Mouse (Mus musculus) lung, postnatal 0 days (tissue): ENCODE results near the gene Acta2. TPM values are rescaled to one million over a fixed set of nuclear protein-coding genes. Genes with fewer than 3 reads are reported as not detected.

ENCODE experiments used
- ATAC-seq: fragments of 200-750 bp; cut with Nextera tagmentation; 2 replicates; pipeline ENCODE4 v1.8.0; 2017; ENCODE audit warnings: moderate library complexity
- DNase-seq: peaks from one replicate; pipeline ENCODE4 v3.0.0-alpha.2; 2016; ENCODE audit warnings: low spot score
- H3K27ac ChIP-seq: fragments of 300-500 bp; sonication (generic); 2 replicates; pipeline ENCODE4 v1.5.1; 2014; ENCODE audit warnings: antibody characterized with exemption, mild to moderate bottlenecking, low read length, mixed read lengths
- H3K27me3 ChIP-seq: fragments of 300-500 bp; sonication (generic); replicated peaks from 2 replicates; pipeline ENCODE4 v1.6.1; 2014; ENCODE audit warnings: low read length, mixed read lengths; ENCODE audit not compliant: insufficient read depth
- H3K36me3 ChIP-seq: fragments of 300-500 bp; sonication (generic); 2 replicates; pipeline ENCODE4 v1.6.1; 2014; ENCODE audit warnings: low read length, mixed read lengths; ENCODE audit not compliant: insufficient read depth
- H3K4me1 ChIP-seq: fragments of 300-500 bp; sonication (generic); 2 replicates; pipeline ENCODE4 v1.6.1; 2014; ENCODE audit warnings: antibody characterized with exemption, low read depth, low read length, mixed read lengths; ENCODE audit not compliant: insufficient read depth
- H3K4me2 ChIP-seq: fragments of 300-500 bp; sonication (generic); replicated peaks from 2 replicates; pipeline ENCODE4 v1.6.1; 2014; ENCODE audit warnings: low read depth, mild to moderate bottlenecking, low read length, moderate library complexity, mixed read lengths
- H3K4me3 ChIP-seq: fragments of 300-500 bp; sonication (generic); 2 replicates; pipeline ENCODE4 v1.5.1; 2014; ENCODE audit warnings: low read depth, low read length
- H3K9ac ChIP-seq: fragments of 300-500 bp; sonication (generic); replicated peaks from 2 replicates; pipeline ENCODE4 v1.6.1; 2014; ENCODE audit warnings: low read depth, mild to moderate bottlenecking
- H3K9me3 ChIP-seq: fragments of 300-500 bp; sonication (generic); 2 replicates; pipeline ENCODE4 v1.6.1; 2016; ENCODE audit warnings: low read length, mixed read lengths
- CTCF ChIP-seq: IDR thresholded peaks from 2 replicates; pipeline ENCODE4 v1.5.1; 2016; ENCODE audit warnings: antibody characterized with exemption, mild to moderate bottlenecking
- EP300 ChIP-seq: IDR thresholded peaks from 2 replicates; pipeline ENCODE4 v1.6.1; 2016; ENCODE audit warnings: antibody characterized with exemption, mild to moderate bottlenecking, control low read depth
- WGBS: fragments of 180-500 bp; shearing (Covaris S2); extraction: QIAGEN DNeasy Blood & Tissue Kit; methylation state at CpG from one replicate; pipeline ENCODE4 v1.1.7; 2014; 5-methylcytosine and 5-hydroxymethylcytosine counted together
- polyA plus RNA-seq: library from polyadenylated mRNA; unstranded; fragments of >200 nt; fragmentation: Nextera tagmentation; extraction: Ambion mirVana; gene quantifications from 2 replicates; pipeline ENCODE4 v1.2.1, GENCODE M21; 2015

The Acta2 gene
- polyA plus RNA-seq, 1 experiment from 2014 or later: 293 TPM

DNA sequence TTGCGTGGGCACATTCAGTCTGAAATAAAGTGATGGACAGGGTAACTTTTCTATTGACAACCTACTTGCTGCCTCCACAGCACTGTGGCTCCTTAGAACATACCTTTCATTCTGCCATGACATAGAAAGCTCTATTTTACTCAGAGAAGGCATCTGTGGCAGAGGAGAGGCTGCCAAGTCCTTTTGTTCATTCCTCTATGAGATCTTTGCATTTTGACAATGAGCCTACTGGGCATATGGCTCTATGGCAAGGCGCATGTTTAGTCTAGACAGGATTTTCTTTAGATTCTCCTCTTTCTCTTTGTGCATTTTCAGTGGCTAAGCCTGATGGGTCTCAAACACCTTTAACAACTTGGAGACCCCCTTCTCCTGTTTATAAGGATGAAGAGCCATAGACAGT is 17.6 kb downstream of the Acta2 start:
- H3K9ac ChIP-seq: no peak overlapping the region

GRCm38 (mm10) chr19:34236049-34236448 is 19.3 kb downstream of the Acta2 start:
- TF ChIP-seq EP300 (no peak), CTCF (no peak)
- Histone ChIP-seq H3K4me1 (no peaks in the 10 kb centered on the region), H3K4me2 (no peak overlapping the region), H3K9ac (no peak overlapping the region), H3K27me3 (no peaks in the 10 kb centered on the region), H3K36me3 (no peaks in the 10 kb centered on the region), H3K4me3 (no peak overlapping the region), H3K27ac (no peak overlapping the region), H3K9me3 (no peaks in the 10 kb centered on the region)
- ATAC-seq (peak; percentile 37; the same call in 1 of the 2 replicates), DNase-seq (peak; percentile 30)
- 57% methylated on average over 3 of the region's 3 CpGs for whole genome bisulfite sequencing

More for the DNA sequence above, 17.6 kb downstream of the Acta2 start:
- H3K27me3 ChIP-seq: no peaks in the 10 kb centered on the region
- DNase-seq (no peak), ATAC-seq (no peak)
- no peaks in the 10 kb centered on the region for H3K36me3 ChIP-seq
- H3K9me3 ChIP-seq: no peaks in the 10 kb centered on the region
- no peaks in the 10 kb centered on the region for H3K4me1 ChIP-seq
- no peak overlapping the region for H3K4me2 ChIP-seq
- H3K27ac ChIP-seq: no peak overlapping the region
- H3K4me3 ChIP-seq: no peak overlapping the region
- 93% methylated on average over 2 of the region's 2 CpGs for WGBS
- TF ChIP-seq EP300 (no peak), CTCF (no peak)

DNA sequence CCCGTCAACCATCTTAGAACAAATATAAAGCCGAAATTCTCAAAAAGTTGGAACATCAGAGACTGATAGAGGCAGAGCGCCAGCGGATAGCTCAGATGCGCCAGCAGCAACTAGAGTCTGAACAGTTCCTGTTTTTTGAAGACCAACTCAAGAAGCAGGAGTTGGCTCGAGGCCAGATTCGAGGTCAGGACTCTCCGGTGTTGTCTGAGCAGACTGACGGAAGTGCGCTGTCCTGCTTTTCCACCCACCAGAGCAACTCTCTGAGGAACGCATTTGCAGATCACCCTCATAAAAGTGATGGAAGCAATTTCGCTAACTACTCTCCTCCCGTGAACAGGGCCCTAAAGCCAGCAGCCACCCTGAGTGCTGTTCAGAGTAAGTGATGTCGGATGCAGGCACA is 21.4 kb downstream of the Acta2 start:
- ATAC-seq (peak; percentile 49), DNase-seq (peak; percentile 36)
- Histone ChIP-seq H3K9ac (no peak overlapping the region), H3K27me3 (no peaks in the 10 kb centered on the region), H3K4me3 (no peak overlapping the region), H3K9me3 (no peaks in the 10 kb centered on the region), H3K27ac (no peak overlapping the region), H3K36me3 (no peaks in the 10 kb centered on the region), H3K4me2 (0 out of 2 replicates have a peak overlapping the region, but pooled peaks have one; percentile 19), H3K4me1 (no peaks in the 10 kb centered on the region)
- no peak for TF ChIP-seq CTCF
- no peak for TF ChIP-seq EP300
- 49% methylated on average over 14 of the region's 14 CpGs for WGBS

DNA sequence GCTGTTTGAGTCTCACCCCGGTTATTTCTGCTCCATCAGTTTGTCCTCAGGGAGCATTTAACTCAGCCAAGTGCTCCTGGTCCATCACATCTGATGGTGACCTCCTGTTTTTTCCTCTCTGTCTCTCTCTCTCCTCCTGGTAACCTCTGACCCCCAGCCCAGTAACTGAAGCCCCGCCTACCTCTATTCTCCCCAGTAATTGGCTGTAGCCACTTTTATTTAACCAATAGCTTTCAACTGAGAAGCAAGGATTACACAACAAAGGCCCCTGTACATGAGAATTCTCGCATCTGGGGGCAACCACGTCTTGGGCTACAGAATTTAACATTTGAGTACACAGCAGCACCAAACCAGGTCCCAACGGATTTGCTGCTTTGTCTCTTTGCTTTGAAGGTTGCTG is 23.1 kb downstream of the Acta2 start:
- H3K27me3 ChIP-seq: no peaks in the 10 kb centered on the region
- 71% methylated on average over 5 of the region's 5 CpGs for WGBS
- H3K9me3 ChIP-seq: no peaks in the 10 kb centered on the region
- H3K9ac ChIP-seq: no peak overlapping the region
- DNase-seq: no peak
- no peaks in the 10 kb centered on the region for H3K4me1 ChIP-seq
- H3K27ac ChIP-seq: no peak overlapping the region
- no peak overlapping the region for H3K4me3 ChIP-seq
- TF ChIP-seq CTCF (no peak), EP300 (no peak)
- no peak for ATAC-seq
- H3K36me3 ChIP-seq: no peaks in the 10 kb centered on the region
- no peak overlapping the region for H3K4me2 ChIP-seq

- H3K36me3 ChIP-seq: no peaks in the 10 kb centered on the region
- 67% methylated on average over 7 of the region's 7 CpGs for WGBS
- H3K4me2 ChIP-seq: no peak overlapping the region
- H3K27ac ChIP-seq: no peak overlapping the region
- H3K27me3 ChIP-seq: no peaks in the 10 kb centered on the region
- H3K4me1 ChIP-seq: no peaks in the 10 kb centered on the region
- H3K4me3 ChIP-seq: no peak overlapping the region
- no peak overlapping the region for H3K9ac ChIP-seq
- no peak for ATAC-seq
- TF ChIP-seq EP300 (no peak), CTCF (no peak)
- H3K9me3 ChIP-seq: no peaks in the 10 kb centered on the region
- no peak for DNase-seq
These were observed 23.8 kb downstream of the Acta2 start for GRCm38 (mm10) chr19:34231596-34231995.

DNA sequence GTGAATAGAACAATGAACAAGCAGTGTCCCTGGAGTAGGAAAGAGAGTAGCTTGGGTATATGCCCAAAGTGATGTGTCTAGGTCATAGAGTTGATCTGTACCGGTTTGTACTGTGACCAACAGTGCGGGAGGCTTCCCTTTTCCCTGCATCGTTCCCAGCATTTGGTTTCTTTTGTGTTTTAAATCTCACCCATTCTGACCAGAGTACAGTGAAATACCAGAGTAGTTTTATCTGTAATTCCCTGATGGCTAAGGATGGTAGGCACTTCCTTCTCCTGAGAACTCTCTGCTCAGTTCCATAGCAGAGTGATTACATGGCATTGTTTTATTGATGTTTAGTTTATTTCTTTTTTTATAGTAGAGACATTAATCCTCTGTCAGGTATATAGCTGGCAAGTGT is 32.6 kb downstream of the Acta2 start:
- H3K27ac ChIP-seq: no peak overlapping the region
- H3K9me3 ChIP-seq: no peaks in the 10 kb centered on the region
- ATAC-seq (no peak), DNase-seq (no peak)
- no peaks in the 10 kb centered on the region for H3K4me1 ChIP-seq
- no peak for TF ChIP-seq CTCF
- TF ChIP-seq EP300: no peak
- H3K4me3 ChIP-seq: no peak overlapping the region
- no peaks in the 10 kb centered on the region for H3K27me3 ChIP-seq
- 91% methylated on average over 3 of the region's 3 CpGs for WGBS
- no peak overlapping the region for H3K9ac ChIP-seq
- no peak overlapping the region for H3K4me2 ChIP-seq
- H3K36me3 ChIP-seq: no peaks in the 10 kb centered on the region
